Mouse (Mus musculus) induced T-regulatory cell, adult 2 months (primary cell): ENCODE measurements around the gene Cyp4a32.

Source experiments
- DNase-seq: peaks from one replicate; pipeline ENCODE4 v3.0.0-alpha.2; 2012; ENCODE audit warnings: low read depth

Gene Cyp4a32

GRCm38 (mm10) chr4:115657104-115657866 is 56.5 kb downstream of the Cyp4a32 start:
- DNase-seq: no peak

- DNase-seq: no peak
Measured at GRCm38 (mm10) chr4:115657867-115658249, 57.1 kb downstream of the Cyp4a32 start.

- DNase-seq: no peak
Measured at GRCm38 (mm10) chr4:115659190-115659589, 58.4 kb downstream of the Cyp4a32 start.
